Mouse (Mus musculus): ENCODE results near the gene Coq5. TPM values are rescaled to one million over a fixed set of nuclear protein-coding genes. Genes with fewer than 3 reads are reported as not detected.

The Coq5 gene
- polyA plus RNA-seq (2012; rRNA removed): 8.1 and 8.7 TPM in 2 replicates

GRCm38 (mm10) chr5:115279226-115280049, at the start of gene Coq5:
Gene Coq5 (plus strand): TSS chr5:115279666.

GRCm38 (mm10) chr5:115235786-115236263, 43.6 kb upstream of the Coq5 start, which contains the start of gene Pop5:
Gene Pop5 (plus strand): TSS chr5:115235836.

GRCm38 (mm10) chr5:115272812-115273548, 6.5 kb upstream of the Coq5 start, which contains the start of gene Rnf10:
Gene Rnf10 (minus strand): TSS chr5:115272898.

GRCm38 (mm10) chr5:115300792-115301614, 21.5 kb downstream of the Coq5 start, which contains the start of gene Dynll1:
Gene Dynll1 (minus strand): TSS chr5:115300999.

GRCm38 (mm10) chr5:115326875-115327609, 47.6 kb downstream of the Coq5 start, which contains the start of gene Srsf9:
Gene Srsf9 (plus strand): TSS chr5:115327177.

GRCm38 (mm10) chr5:115340577-115341313, 61.3 kb downstream of the Coq5 start, which contains the start of the genes Gatc and Triap1:
Gene Gatc (minus strand): TSS chr5:115341178.
Gene Triap1 (plus strand): TSS chr5:115341225.

Other genes with a start within 250 kb of the Coq5 start
- not detected in 2 replicates for gene Gm10401, start 181.4 kb upstream of the Coq5 start, polyA plus RNA-seq (2012; rRNA removed)
- gene Acads, start 160.3 kb upstream of the Coq5 start, polyA plus RNA-seq (2012; rRNA removed): 141 and 147 TPM in 2 replicates
- gene Unc119b, start 144.7 kb upstream of the Coq5 start, polyA plus RNA-seq (2012; rRNA removed): 56.5 and 57.8 TPM in 2 replicates
- gene Mlec, start 121.5 kb upstream of the Coq5 start, polyA plus RNA-seq (2012; rRNA removed): 84.1 and 84.5 TPM in 2 replicates
- gene Cabp1, start 85.3 kb upstream of the Coq5 start, polyA plus RNA-seq (2012; rRNA removed): 7.9 and 9.0 TPM in 2 replicates
- 123 and 173 TPM in 2 replicates for gene Pop5, start 43.8 kb upstream of the Coq5 start, polyA plus RNA-seq (2012; rRNA removed)
- gene Rnf10, start 6.8 kb upstream of the Coq5 start, polyA plus RNA-seq (2012; rRNA removed): 191 and 195 TPM in 2 replicates
- gene Dynll1, start 21.3 kb downstream of the Coq5 start, polyA plus RNA-seq (2012; rRNA removed): 250 and 284 TPM in 2 replicates
- gene Srsf9, start 47.5 kb downstream of the Coq5 start, polyA plus RNA-seq (2012; rRNA removed): 137 and 140 TPM in 2 replicates
- 10.6 and 13.7 TPM in 2 replicates for gene Gatc, start 61.5 kb downstream of the Coq5 start, polyA plus RNA-seq (2012; rRNA removed)
- 4.7 and 6.8 TPM in 2 replicates for gene Triap1, start 61.6 kb downstream of the Coq5 start, polyA plus RNA-seq (2012; rRNA removed)
- gene Cox6a1, start 69.3 kb downstream of the Coq5 start, polyA plus RNA-seq (2012; rRNA removed): 3,325 and 3,970 TPM in 2 replicates
- gene Msi1, start 149.9 kb downstream of the Coq5 start, polyA plus RNA-seq (2012; rRNA removed): 44.6 and 51.8 TPM in 2 replicates
- gene Pla2g1b, start 186.6 kb downstream of the Coq5 start, polyA plus RNA-seq (2012; rRNA removed): 6.8 and 20.6 TPM in 2 replicates
- 70.7 and 71.4 TPM in 2 replicates for gene Sirt4, start 205.1 kb downstream of the Coq5 start, polyA plus RNA-seq (2012; rRNA removed)
- gene Pxn, start 227.0 kb downstream of the Coq5 start, polyA plus RNA-seq (2012; rRNA removed): 87.2 and 93.8 TPM in 2 replicates

Data from ovary, adult 2 months (tissue).